Mouse (Mus musculus) sigmoid colon, adult 10 weeks (tissue): ENCODE measurements around the gene Trim46. TPM values are rescaled to one million over a fixed set of nuclear protein-coding genes. Genes with fewer than 3 reads are reported as not detected.

Experiments
- polyA plus RNA-seq: library from polyadenylated mRNA; stranded (reverse); fragments of 350-450 nt; fragmentation: Illumina TruSeq; extraction: RNeasy Lipid Tissue Mini Kit (QIAGEN cat#74804); gene quantifications from one replicate; pipeline ENCODE4 v1.2.3, GENCODE M21; 2014; ENCODE audit warnings: low read depth, low replicate concordance

The Trim46 gene
- 0.19 TPM for polyA plus RNA-seq

DNA sequence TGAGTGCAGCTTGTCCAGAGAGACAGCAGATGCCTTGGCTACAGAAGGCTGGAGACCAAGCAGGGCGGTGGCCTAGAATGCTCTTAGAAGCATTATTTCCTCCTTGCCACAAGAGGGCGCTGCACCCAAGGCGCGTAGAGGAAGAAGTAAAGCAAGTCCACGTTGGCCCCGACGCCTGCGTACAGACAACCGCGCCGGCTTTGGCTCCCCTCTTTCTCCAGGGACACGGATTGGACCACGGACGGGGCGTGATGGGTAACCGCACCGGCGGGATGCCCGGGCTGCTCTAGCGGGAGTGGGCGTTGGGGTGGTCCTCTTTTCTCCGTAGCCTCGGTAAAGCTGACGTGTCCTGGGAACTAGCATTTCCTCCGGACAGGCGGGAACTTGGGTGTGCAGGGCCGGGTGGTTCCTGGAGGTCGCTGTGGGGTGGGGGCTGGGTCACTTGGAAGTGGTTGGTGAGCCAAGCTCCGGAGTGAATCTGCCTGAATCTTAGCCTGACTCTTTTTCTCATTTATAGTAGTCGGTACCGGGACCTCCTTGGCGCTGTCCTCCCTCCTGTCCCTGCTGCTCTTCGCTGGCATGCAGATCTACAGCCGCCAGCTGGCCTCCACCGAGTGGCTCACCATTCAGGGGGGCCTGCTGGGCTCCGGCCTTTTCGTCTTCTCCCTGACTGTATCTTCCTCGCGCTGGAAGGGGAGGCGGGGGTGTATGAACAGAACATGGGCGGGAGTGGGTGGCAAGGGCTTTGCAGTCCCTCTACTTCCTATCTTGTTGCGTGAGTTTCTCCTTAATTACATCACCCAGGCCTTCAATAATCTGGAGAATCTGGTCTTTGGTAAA lies at the start of gene Trim46:
Trim46 (minus strand) TSS at position 49 of the 840 bp plus-strand sequence.

DNA sequence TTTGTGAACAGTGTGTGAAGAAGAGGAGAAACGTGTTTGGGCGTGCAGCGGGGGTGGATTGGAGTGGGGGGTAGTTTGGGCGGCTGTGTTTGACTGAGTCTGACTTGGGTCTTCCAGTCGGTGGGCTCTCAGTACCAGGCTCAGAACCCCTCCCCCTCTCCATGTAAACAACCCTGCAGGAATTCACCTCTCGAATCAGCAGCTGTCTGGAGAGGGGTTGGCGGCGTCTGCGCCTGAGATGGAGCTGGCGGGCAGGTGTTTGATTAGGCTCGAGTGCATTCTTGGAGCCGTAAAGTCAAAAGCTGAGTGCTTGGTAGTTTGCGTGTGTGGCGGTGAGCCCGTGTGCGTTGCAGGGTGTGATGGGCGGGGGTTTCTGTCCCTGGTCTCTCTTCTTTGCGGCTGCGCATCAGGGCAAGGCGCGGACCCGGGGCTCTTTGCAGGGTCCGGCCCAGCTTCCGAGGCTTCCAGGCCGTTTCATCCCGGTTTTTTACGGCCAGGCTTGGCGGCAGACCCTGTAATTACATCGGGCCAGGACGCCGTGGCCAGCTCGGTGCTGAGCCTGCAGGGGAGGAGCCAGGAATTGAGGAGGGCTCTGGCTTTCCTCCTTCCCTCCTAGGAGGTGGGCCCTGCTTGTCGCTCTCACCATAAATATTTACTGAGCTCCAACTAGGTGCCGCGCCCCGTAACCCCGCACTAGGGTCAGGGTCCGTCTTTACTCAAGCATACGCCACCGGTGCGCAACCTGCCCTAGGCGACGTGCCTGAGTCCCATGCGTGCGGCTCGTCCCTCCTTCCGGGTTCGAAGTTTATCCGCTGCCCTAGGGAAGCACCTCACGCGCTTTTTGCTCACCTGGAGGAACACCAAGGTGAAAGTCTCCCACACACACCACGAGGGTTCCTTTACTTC lies 34.8 kb upstream of the Trim46 start, which contains the start of gene Efna1:
Efna1 (minus strand) TSS at position 537 of the 906 bp plus-strand sequence.

DNA sequence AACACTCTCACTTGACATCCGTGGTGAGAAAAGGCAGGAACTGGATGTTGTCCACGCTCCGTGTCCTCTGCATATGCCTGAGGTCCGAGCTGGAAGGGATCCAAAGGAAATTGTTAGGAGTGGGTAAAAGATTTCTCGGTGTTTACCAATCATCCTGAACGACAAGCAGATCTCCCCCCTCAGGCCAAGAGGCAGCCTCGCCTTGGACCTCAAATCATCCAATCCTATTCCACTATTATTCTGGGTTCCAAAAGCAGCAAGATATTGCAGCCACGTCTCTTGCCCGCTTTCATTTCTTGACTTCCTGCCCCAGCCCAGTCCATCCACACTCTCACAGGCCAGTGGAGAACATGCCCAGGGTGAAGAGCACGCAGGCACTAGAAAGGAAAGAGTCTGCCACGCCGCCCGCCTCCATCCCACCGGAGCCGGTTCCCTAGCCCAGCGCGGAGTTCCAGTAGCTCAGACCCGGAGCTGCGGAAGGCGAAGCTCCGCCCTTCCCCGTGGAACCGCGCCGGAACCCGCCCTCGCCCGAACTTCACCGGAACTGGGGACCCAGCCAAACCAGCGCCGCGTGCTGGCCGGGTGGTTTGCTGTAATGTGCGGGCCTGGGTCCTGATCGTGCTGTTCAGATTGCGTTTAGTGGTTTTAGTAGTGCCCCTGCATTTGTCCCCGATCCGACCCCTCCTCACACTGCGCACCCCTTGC lies 24.1 kb upstream of the Trim46 start, which contains the start of gene Slc50a1:
Slc50a1 (minus strand) TSS at position 520 of the 705 bp plus-strand sequence.

GRCm38 (mm10) chr3:89259076-89259475 lies 13.0 kb upstream of the Trim46 start, which contains the start of gene Dpm3:
TSS of gene Dpm3 (plus strand) at chr3:89259358.

DNA sequence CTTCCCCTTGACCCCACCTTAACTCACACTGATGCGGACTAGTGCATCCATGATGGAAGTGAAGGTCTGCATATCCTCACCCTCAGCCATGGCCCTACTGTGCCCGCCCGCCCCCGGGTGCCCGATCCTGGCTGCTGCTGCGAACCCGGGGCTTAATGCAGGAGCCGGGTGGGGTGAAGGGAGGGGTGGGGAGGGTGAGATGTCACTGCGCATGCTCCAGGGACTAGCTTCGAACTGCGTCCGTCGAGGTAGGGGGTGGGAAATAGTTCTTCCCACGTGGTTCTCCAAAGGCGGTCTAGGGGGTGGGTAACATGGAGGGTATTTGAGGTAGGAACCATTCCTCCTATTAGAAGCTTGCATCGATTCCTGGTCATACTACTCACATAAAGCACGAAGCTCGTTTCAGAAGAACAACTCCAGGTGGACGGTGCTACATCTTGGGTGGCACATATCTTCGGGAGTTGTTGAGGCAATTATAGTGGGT lies 379 bp downstream of the Trim46 start, which contains the start of gene Krtcap2:
Krtcap2 (plus strand) TSS at position 279 of the 484 bp plus-strand sequence.

GRCm38 (mm10) chr3:89228836-89229235 lies 17.3 kb downstream of the Trim46 start, which contains the start of gene Muc1:
TSS of gene Muc1 (plus strand) at chr3:89229057.

DNA sequence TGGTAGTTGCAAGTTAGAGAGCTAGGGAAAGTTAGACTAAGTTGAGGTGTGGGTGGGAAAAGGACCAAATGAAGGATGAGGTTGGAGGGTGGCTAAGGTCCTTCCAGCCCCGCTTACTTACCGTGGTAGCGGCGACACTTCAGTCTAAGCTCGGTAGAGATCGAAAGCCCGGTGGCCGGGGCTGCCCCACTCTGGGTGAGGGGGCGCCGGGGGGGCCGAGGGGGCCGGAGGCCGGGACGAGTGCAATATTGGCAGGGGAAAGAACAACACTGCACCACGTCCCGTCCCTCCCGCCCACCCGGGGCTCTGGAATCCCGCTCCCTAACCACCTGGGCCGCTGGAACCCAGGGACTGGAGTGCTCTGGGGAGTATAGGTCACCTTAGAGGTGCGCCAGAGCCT lies 19.2 kb downstream of the Trim46 start, which contains the start of gene Mtx1:
Mtx1 (minus strand) TSS at position 189 of the 400 bp plus-strand sequence.

GRCm38 (mm10) chr3:89214681-89215411 lies 31.3 kb downstream of the Trim46 start, which contains the start of gene Thbs3:
TSS of gene Thbs3 (plus strand) at chr3:89215180.

DNA sequence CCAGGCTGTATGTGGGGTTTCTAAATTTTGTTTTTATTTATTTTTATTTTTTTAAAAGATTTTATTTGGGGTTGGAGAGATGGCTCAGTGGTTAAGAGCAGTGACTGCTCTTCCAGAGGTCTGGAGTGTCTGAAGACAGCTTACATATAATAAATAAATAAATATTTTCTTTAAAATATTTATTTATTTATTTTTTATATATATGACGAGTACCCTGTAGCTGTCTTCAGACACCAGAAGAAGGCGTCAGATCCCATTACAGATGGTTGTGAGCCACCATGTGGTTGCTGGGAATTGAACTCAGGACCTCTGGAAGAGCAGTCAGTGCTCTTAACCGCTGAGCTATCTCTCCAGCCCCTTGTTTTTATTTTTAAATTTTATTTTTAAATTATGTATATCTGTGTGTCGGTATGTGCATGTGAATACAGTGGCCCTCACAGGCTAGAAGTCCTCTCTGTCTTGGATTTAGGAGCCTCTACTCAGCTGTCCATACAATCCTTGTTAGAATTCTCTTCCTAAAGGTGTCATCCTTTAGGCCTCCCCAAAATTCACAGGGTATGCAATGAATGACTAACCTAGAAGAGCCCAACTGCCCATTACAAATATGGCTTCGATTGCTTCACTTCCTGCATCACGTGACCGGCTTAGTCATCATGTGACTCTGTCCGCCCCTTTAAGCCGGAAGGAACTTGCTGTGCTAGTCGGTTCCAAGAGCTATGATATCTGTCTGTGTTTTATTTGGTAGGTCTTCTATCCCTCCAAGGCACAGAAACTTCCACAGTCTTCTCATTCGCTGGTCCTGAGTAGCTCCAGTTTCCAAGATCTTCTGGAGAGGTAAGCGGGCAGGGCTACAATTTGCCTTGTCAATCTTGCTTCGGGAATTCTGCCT lies 43.6 kb downstream of the Trim46 start, which contains the start of gene Gba:
Gba (plus strand) TSS at position 676 of the 889 bp plus-strand sequence.

Other genes starting within 250 kb of the Trim46 start
- gene Rusc1, start 153.0 kb downstream of the Trim46 start, polyA plus RNA-seq = 8.9 TPM
- not detected for gene Gm43738, start 145.2 kb downstream of the Trim46 start, polyA plus RNA-seq
- gene Fdps, start 144.3 kb downstream of the Trim46 start, polyA plus RNA-seq = 20.9 TPM
- 22.4 TPM for gene Pklr, start 110.2 kb downstream of the Trim46 start, polyA plus RNA-seq
- not detected for gene Hcn3, start 86.1 kb downstream of the Trim46 start, polyA plus RNA-seq
- gene Clk2, start 81.5 kb downstream of the Trim46 start, polyA plus RNA-seq = 19.0 TPM
- 10.6 TPM for gene Scamp3, start 68.8 kb downstream of the Trim46 start, polyA plus RNA-seq
- gene Fam189b, start 63.2 kb downstream of the Trim46 start, polyA plus RNA-seq = 0.76 TPM
- 16.0 TPM for gene Gba, start 43.4 kb downstream of the Trim46 start, polyA plus RNA-seq
- gene Thbs3, start 31.1 kb downstream of the Trim46 start, polyA plus RNA-seq = 1.5 TPM
- 29.7 TPM for gene Mtx1, start 19.2 kb downstream of the Trim46 start, polyA plus RNA-seq
- 5.0 TPM for gene Muc1, start 17.3 kb downstream of the Trim46 start, polyA plus RNA-seq
- 24.4 TPM for gene Krtcap2, start 343 bp downstream of the Trim46 start, polyA plus RNA-seq
- gene Dpm3, start 13.0 kb upstream of the Trim46 start, polyA plus RNA-seq = not detected
- 38.2 TPM for gene Slc50a1, start 24.3 kb upstream of the Trim46 start, polyA plus RNA-seq
- gene Efna1, start 34.8 kb upstream of the Trim46 start, polyA plus RNA-seq = 20.5 TPM
- gene Efna3, start 76.7 kb upstream of the Trim46 start, polyA plus RNA-seq = not detected
- not detected for gene Efna4, start 91.7 kb upstream of the Trim46 start, polyA plus RNA-seq
- 14.9 TPM for gene Adam15, start 103.7 kb upstream of the Trim46 start, polyA plus RNA-seq
- gene Dcst2, start 115.7 kb upstream of the Trim46 start, polyA plus RNA-seq = not detected
- gene Dcst1, start 118.9 kb upstream of the Trim46 start, polyA plus RNA-seq = 0.35 TPM
- gene Zbtb7b, start 148.5 kb upstream of the Trim46 start, polyA plus RNA-seq = 11.5 TPM
- 2.4 TPM for gene Lenep, start 156.5 kb upstream of the Trim46 start, polyA plus RNA-seq
- 1.6 TPM for gene Flad1, start 165.6 kb upstream of the Trim46 start, polyA plus RNA-seq
- 3.3 TPM for gene Cks1b, start 172.1 kb upstream of the Trim46 start, polyA plus RNA-seq
- gene Shc1, start 172.1 kb upstream of the Trim46 start, polyA plus RNA-seq = 33.2 TPM
- gene Pygo2, start 183.9 kb upstream of the Trim46 start, polyA plus RNA-seq = 7.7 TPM
- gene Pbxip1, start 190.4 kb upstream of the Trim46 start, polyA plus RNA-seq = 23.5 TPM
- 1.9 TPM for gene Pmvk, start 208.2 kb upstream of the Trim46 start, polyA plus RNA-seq